22 mouse cellular contexts compared by ENCODE assay signal in the genomic region with DNA sequence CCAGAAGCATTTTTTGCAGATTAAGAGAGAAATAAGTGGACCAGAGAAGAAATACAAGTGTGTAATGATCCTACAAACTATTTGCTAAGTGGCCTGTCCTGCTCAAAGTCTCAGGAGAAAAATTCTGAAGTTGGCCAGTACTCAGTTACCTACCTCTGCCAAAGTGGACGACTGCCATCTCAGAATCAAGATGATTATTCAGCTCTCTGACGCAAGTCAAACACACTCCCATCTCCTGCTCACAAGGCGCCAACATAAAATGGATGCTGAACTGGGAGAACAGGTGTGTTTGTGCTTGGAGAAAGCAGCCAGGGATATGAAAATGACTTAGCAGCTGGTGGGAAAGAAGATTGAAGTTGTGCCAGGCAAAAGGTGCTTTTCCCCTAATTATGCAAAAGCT. TPM values are rescaled to one million over a fixed set of nuclear protein-coding genes. Genes with fewer than 3 reads are reported as not detected.
DNase-seq lines count a peak whose midpoint lies in the region; ATAC-seq lines count a peak whose summit lies in the region.
"Had no signal": no experiment of that assay in that cellular context is flagged by ENCODE, and none has a peak within 500 bp of the region (broad histone marks: within the 10 kb centered on the region; RNA-seq: fewer than 3 reads in every experiment).

No protein-coding gene starts in this region.

- ATAC-seq in forebrain, embryonic 16.5 days, result 0 out of 2 replicates have a peak, but pooled peaks have one; percentile 35
- no peak for ATAC-seq in granulocyte monocyte progenitor cell, adult 5-6 weeks (replicated peaks; ENCODE audit: poor library complexity, severe bottlenecking)
- no peak for ATAC-seq in midbrain, embryonic 15.5 days (replicated peaks)
- ATAC-seq: liver, postnatal 0 days; midbrain, embryonic 16.5 days; Patski had no signal

- H3K27ac ChIP-seq in forebrain, embryonic 16.5 days (ENCODE audit: low read length), result no peak overlapping the region
- H3K27ac ChIP-seq in forebrain, embryonic 10.5 days, result no peak overlapping the region
- H3K27ac ChIP-seq in midbrain, embryonic 15.5 days, result no peak overlapping the region
- H3K27ac ChIP-seq: heart, adult 2 months; layer of hippocampus, adult 2 months; limb, embryonic 15.5 days; stomach, embryonic 15.5 days had no signal

- no peaks in the 10 kb centered on the region for H3K9me3 ChIP-seq in forebrain, embryonic 16.5 days (ENCODE audit: control insufficient read depth, low read length)
- no peaks in the 10 kb centered on the region for H3K9me3 ChIP-seq in forebrain, embryonic 10.5 days
- no peaks in the 10 kb centered on the region for H3K9me3 ChIP-seq in midbrain, embryonic 15.5 days
- H3K9me3 ChIP-seq: limb, embryonic 15.5 days; megakaryocyte, embryonic 14.5 days; stomach, embryonic 15.5 days had no signal

- WGBS in forebrain, embryonic 16.5 days, result 57% methylated on average over 3 of the region's 3 CpGs
- WGBS in forebrain, embryonic 10.5 days, result 91% methylated on average over 3 of the region's 3 CpGs
- WGBS in midbrain, embryonic 15.5 days, result 69% methylated on average over 3 of the region's 3 CpGs

- H3K4me3 ChIP-seq in forebrain, embryonic 16.5 days (replicated peaks; ENCODE audit: low read length), result no peak overlapping the region
- no peak overlapping the region for H3K4me3 ChIP-seq in forebrain, embryonic 10.5 days
- no peak overlapping the region for H3K4me3 ChIP-seq in midbrain, embryonic 15.5 days
- H3K4me3 ChIP-seq: heart, adult 2 months; layer of hippocampus, adult 2 months; limb, embryonic 15.5 days; megakaryocyte, embryonic 14.5 days; stomach, embryonic 15.5 days had no signal

- no peaks in the 10 kb centered on the region for H3K36me3 ChIP-seq in forebrain, embryonic 16.5 days (ENCODE audit: control insufficient read depth, insufficient read depth)
- no peaks in the 10 kb centered on the region for H3K36me3 ChIP-seq in forebrain, embryonic 10.5 days (replicated peaks)
- no peaks in the 10 kb centered on the region for H3K36me3 ChIP-seq in midbrain, embryonic 15.5 days (replicated peaks)
- H3K36me3 ChIP-seq: limb, embryonic 15.5 days; stomach, embryonic 15.5 days had no signal

- no peak overlapping the region for H3K9ac ChIP-seq in forebrain, embryonic 16.5 days (replicated peaks; ENCODE audit: low read depth, low read length)
- H3K9ac ChIP-seq in midbrain, embryonic 15.5 days, result no peak overlapping the region
- H3K9ac ChIP-seq: limb, embryonic 15.5 days; liver, postnatal 0 days; stomach, embryonic 15.5 days had no signal

- H3K27me3 ChIP-seq in forebrain, embryonic 16.5 days (replicated peaks; ENCODE audit: control insufficient read depth, insufficient read depth, low read length), result no peaks in the 10 kb centered on the region
- no peaks in the 10 kb centered on the region for H3K27me3 ChIP-seq in forebrain, embryonic 10.5 days (ENCODE audit: poor library complexity, severe bottlenecking)
- no peaks in the 10 kb centered on the region for H3K27me3 ChIP-seq in midbrain, embryonic 15.5 days (replicated peaks)
- H3K27me3 ChIP-seq: limb, embryonic 15.5 days; megakaryocyte, embryonic 14.5 days; Patski; stomach, embryonic 15.5 days had no signal

- no peak overlapping the region for H3K4me2 ChIP-seq in forebrain, embryonic 16.5 days (ENCODE audit: low read length)
- H3K4me2 ChIP-seq in midbrain, embryonic 15.5 days, result no peak overlapping the region
- H3K4me2 ChIP-seq: limb, embryonic 15.5 days; stomach, embryonic 15.5 days had no signal

- H3K4me1 ChIP-seq in forebrain, embryonic 16.5 days (replicated peaks; ENCODE audit: control insufficient read depth, insufficient read depth, low read length), result peaks cover 16% of the 10 kb centered on the region
- H3K4me1 ChIP-seq in forebrain, embryonic 10.5 days, result peaks cover 13% of the 10 kb centered on the region
- H3K4me1 ChIP-seq in midbrain, embryonic 15.5 days, result peaks cover 10% of the 10 kb centered on the region; the same call in 1 of the 2 replicates
- H3K4me1 ChIP-seq: limb, embryonic 15.5 days; stomach, embryonic 15.5 days had no signal

- DNase-seq in forebrain, embryonic 10.5 days (ENCODE audit: extremely low spot score, low spot score), result no peak
- DNase-seq in layer of hippocampus, adult 11-12 months (ENCODE audit: low spot score), result peak; percentile 9
- DNase-seq in layer of hippocampus, postnatal 25 days (ENCODE audit: extremely low spot score in 1 of 2, low spot score in 1 of 2), result no peak
- DNase-seq in adrenal gland, postnatal 14 days, result peak; percentile 18
- peak; percentile 44 for DNase-seq in lung, postnatal 14 days
- DNase-seq: cerebellum, adult 11-12 months; heart, adult 2 months; heart, postnatal 36 days; kidney, adult 18-20 months; kidney, postnatal 10 days; liver, postnatal 0 days; right cerebral cortex, postnatal 25 days; thymus, adult 2 months had no signal

RNA-seq across cellular contexts. Expression of a gene that starts 21.7 kb away (rescaled TPM):
- polyA plus RNA-seq in forebrain, embryonic 16.5 days (2015; fragmentation: Nextera tagmentation; extraction: Ambion mirVana), result 30.0 and 33.6 TPM in 2 replicates
- 25.3 and 26.9 TPM in 2 replicates for polyA plus RNA-seq in forebrain, embryonic 10.5 days (2016; fragmentation: Nextera tagmentation; extraction: Ambion mirVana)
- total RNA-seq in layer of hippocampus, postnatal 25 days (2021), result 10 to 100 TPM; 29.4 to 29.6 TPM
- total RNA-seq in adrenal gland, postnatal 14 days (2021), result 40.4 and 47.9 TPM in 2 replicates
- 96.4 and 107 TPM in 2 replicates for total RNA-seq in granulocyte monocyte progenitor cell, adult 5-6 weeks (2014; fragmentation: Nextera tagmentation)
- total RNA-seq in granulocyte monocyte progenitor cell, adult 5-6 weeks (2017), result 77.2 and 87.8 TPM in 2 replicates
- 25.9 and 28.4 TPM in 2 replicates for polyA plus RNA-seq in midbrain, embryonic 15.5 days (2015; fragmentation: Nextera tagmentation; extraction: Ambion mirVana)

Comparison
In these comparisons a context has a peak if more than half of its experiments do, and no peak if none do; other contexts are left out.
1. DNase-seq: peak in layer of hippocampus, adult 11-12 months (single experiment), adrenal gland, postnatal 14 days (single experiment) and lung, postnatal 14 days (single experiment); none in forebrain, embryonic 10.5 days (single experiment) and layer of hippocampus, postnatal 25 days (0 of 2).